Mouse (Mus musculus): Measurements from ENCODE around the gene Krtap7-1. TPM values are rescaled to one million over a fixed set of nuclear protein-coding genes. Genes with fewer than 3 reads are reported as not detected.

Krtap7-1 gene
- total RNA-seq (2023): not detected

DNA sequence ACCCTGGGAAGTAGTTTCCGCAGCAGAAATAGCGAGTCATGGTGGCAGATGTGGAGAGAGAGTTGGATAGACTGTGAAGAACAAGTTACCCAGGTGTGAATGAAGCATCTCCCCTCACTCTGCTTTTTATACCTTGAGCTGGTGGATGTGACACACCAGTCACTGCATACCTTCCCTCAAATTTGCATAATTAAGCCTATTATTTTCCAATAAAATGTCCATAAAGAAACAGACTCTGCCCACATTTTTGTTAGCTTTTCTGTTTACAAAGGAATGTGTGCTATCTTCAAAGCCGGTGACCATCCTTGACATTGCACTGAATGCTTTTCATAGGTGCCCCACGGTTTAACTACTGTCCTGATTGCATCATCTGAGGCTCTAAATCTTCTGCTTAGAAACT is at the start of gene Krtap7-1:
Gene Krtap7-1, minus strand, starts transcription at position 101 of the 400 bp plus-strand sequence.

DNA sequence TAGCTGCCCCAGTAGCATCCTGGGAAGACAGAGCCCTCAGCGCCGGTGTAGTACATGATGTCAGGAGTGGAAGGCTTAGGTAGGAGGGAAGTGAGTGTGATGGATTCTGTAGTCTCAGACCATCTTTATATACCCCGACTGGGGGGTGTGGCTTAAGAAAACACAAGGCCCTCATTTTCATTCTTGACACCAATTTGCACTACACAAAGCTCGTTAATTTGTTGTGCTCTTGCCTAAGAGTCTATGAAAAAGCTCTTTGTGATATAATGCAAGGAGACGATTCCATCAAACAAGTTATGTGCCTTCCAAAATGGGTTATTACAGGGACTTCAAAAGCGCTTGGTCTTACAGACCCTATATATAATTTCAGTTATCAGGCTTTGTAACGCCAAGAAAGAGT is 20.3 kb downstream of the Krtap7-1 start, which contains the start of gene Krtap8-1:
Gene Krtap8-1, minus strand, starts transcription at position 101 of the 400 bp plus-strand sequence.

Other genes with a start within 250 kb of the Krtap7-1 start
- not detected for gene Krtap21-1, start 104.5 kb downstream of the Krtap7-1 start, total RNA-seq (2023)
- not detected for gene Krtap6-2, start 88.2 kb downstream of the Krtap7-1 start, total RNA-seq (2023)
- not detected for gene Krtap8-1, start 20.4 kb downstream of the Krtap7-1 start, total RNA-seq (2023)
- gene Krtap11-1, start 62.9 kb upstream of the Krtap7-1 start, total RNA-seq (2023): not detected